Mouse (Mus musculus) liver, embryonic 11.5 days (tissue): ENCODE measurements around the gene Mettl7a3. TPM values are rescaled to one million over a fixed set of nuclear protein-coding genes. Genes with fewer than 3 reads are reported as not detected.
"Not testable (repeated sequence)": the region's sequence is repeated elsewhere in the genome, so short reads cannot be mapped to it uniquely, and the experiment has no call there.

ENCODE experiments used
- ATAC-seq: fragments of 200-750 bp; cut with Nextera tagmentation; replicated peaks from 2 replicates; pipeline ENCODE4 v1.8.0; 2017; ENCODE audit warnings: moderate number of reproducible peaks, mild to moderate bottlenecking, moderate TSS enrichment, moderate library complexity; ENCODE audit not compliant: low FRiP score
- DNase-seq: peaks from one replicate; pipeline ENCODE4 v3.0.0-alpha.2; 2017; ENCODE audit warnings: low spot score
- H3K27ac ChIP-seq: fragments of 300-500 bp; sonication (generic); 2 replicates; pipeline ENCODE4 v1.5.1; 2014; ENCODE audit warnings: mild to moderate bottlenecking, low read depth, low read length, control low read depth
- H3K27me3 ChIP-seq: fragments of 300-500 bp; sonication (generic); replicated peaks from 2 replicates; pipeline ENCODE4 v1.6.1; 2014; ENCODE audit warnings: low read length, mixed read lengths; ENCODE audit not compliant: control insufficient read depth, insufficient read depth
- H3K36me3 ChIP-seq: fragments of 300-500 bp; sonication (generic); 2 replicates; pipeline ENCODE4 v1.6.1; 2014; ENCODE audit warnings: mild to moderate bottlenecking, low read length, moderate library complexity, mixed read lengths; ENCODE audit not compliant: control insufficient read depth, insufficient read depth
- H3K4me1 ChIP-seq: fragments of 300-500 bp; sonication (generic); replicated peaks from 2 replicates; pipeline ENCODE4 v1.6.1; 2014; ENCODE audit warnings: low read length, mixed read lengths; ENCODE audit not compliant: control insufficient read depth, insufficient read depth
- H3K4me2 ChIP-seq: fragments of 300-500 bp; sonication (generic); 2 replicates; pipeline ENCODE4 v1.6.1; 2014; ENCODE audit warnings: mild to moderate bottlenecking, control low read depth, moderate library complexity
- H3K4me3 ChIP-seq: fragments of 300-500 bp; sonication (generic); 2 replicates; pipeline ENCODE4 v1.5.1; 2014; ENCODE audit warnings: low read depth, low read length, control low read depth
- H3K9ac ChIP-seq: fragments of 300-500 bp; sonication (generic); 2 replicates; pipeline ENCODE4 v1.6.1; 2014; ENCODE audit warnings: low read depth, low read length, control low read depth
- H3K9me3 ChIP-seq: fragments of 300-500 bp; sonication (generic); 2 replicates; pipeline ENCODE4 v1.6.1; 2016; ENCODE audit warnings: low read length, inconsistent platforms, mixed read lengths; ENCODE audit not compliant: control insufficient read depth
- WGBS: fragments of 180-500 bp; shearing (Covaris S2); extraction: QIAGEN DNeasy Blood & Tissue Kit; methylation state at CpG from one replicate; pipeline ENCODE4 v1.1.7; 2014; 5-methylcytosine and 5-hydroxymethylcytosine counted together
- polyA plus RNA-seq: library from polyadenylated mRNA; unstranded; fragments of >200 nt; fragmentation: Nextera tagmentation; extraction: Ambion mirVana; gene quantifications from 2 replicates; pipeline ENCODE4 v1.2.1, GENCODE M21; 2014

Gene Mettl7a3
- polyA plus RNA-seq, 1 experiment from 2014 or later, result not detected

- peak within 1 kb of the TSS; percentile 61 for H3K4me3 ChIP-seq
- 2% methylated on average over 25 of the region's 30 CpGs for WGBS
- H3K4me2 ChIP-seq, result peak within 1 kb of the TSS; percentile 87
- no peaks in the 10 kb centered on the region for H3K27me3 ChIP-seq
- DNase-seq, result peak; percentile 72
- peak within 1 kb of the TSS; percentile 82 for H3K27ac ChIP-seq
- H3K4me1 ChIP-seq, result peaks cover 23% of the 10 kb centered on the region
- ATAC-seq, result peak; percentile 75
- peak within 1 kb of the TSS; percentile 70 for H3K9ac ChIP-seq
- no peaks in the 10 kb centered on the region for H3K9me3 ChIP-seq
- no peaks in the 10 kb centered on the region for H3K36me3 ChIP-seq
These were observed 30.4 kb upstream of the Mettl7a3 start, which contains the start of gene Mettl7a1 for GRCm38 (mm10) chr15:100304019-100304991. Gene Mettl7a1, plus strand, starts transcription at chr15:100304140.

- ATAC-seq (no peak), DNase-seq (no peak)
- no peaks in the 10 kb centered on the region for H3K27me3 ChIP-seq
- no peak overlapping the region; the same call in 1 of the 2 replicates for H3K4me2 ChIP-seq
- no peak overlapping the region for H3K9ac ChIP-seq
- no peaks in the 10 kb centered on the region for H3K9me3 ChIP-seq
- no peak overlapping the region for H3K27ac ChIP-seq
- WGBS, result 69% methylated on average over 2 of the region's 2 CpGs
- H3K4me3 ChIP-seq, result peak overlapping the region; percentile 7; the same call in 1 of the 2 replicates
- H3K4me1 ChIP-seq, result peaks cover 17% of the 10 kb centered on the region
- H3K36me3 ChIP-seq, result no peaks in the 10 kb centered on the region
These were observed 28.5 kb upstream of the Mettl7a3 start for GRCm38 (mm10) chr15:100306201-100306600.

GRCm38 (mm10) chr15:100307438-100308096 lies 27.2 kb upstream of the Mettl7a3 start:
- not testable (repeated sequence) for H3K27me3 ChIP-seq, H3K27ac ChIP-seq, H3K4me3 ChIP-seq, H3K9ac ChIP-seq, H3K9me3 ChIP-seq, DNase-seq, H3K36me3 ChIP-seq, H3K4me2 ChIP-seq, ATAC-seq
- 35% methylated on average over 10 of the region's 11 CpGs for WGBS
- H3K4me1 ChIP-seq, result peaks cover 17% of the 10 kb centered on the region

GRCm38 (mm10) chr15:100312346-100312745 lies 22.4 kb upstream of the Mettl7a3 start:
- H3K27me3 ChIP-seq, result no peaks in the 10 kb centered on the region
- H3K27ac ChIP-seq, result no peak overlapping the region; the same call in 1 of the 2 replicates
- WGBS, result 64% methylated on average over 2 of the region's 2 CpGs
- DNase-seq (no peak), ATAC-seq (no peak)
- H3K4me1 ChIP-seq, result no peaks in the 10 kb centered on the region
- no peaks in the 10 kb centered on the region for H3K9me3 ChIP-seq
- no peak overlapping the region for H3K4me2 ChIP-seq
- no peak overlapping the region for H3K4me3 ChIP-seq
- H3K36me3 ChIP-seq, result peaks cover 4% of the 10 kb centered on the region; the same call in 1 of the 2 replicates
- H3K9ac ChIP-seq, result no peak overlapping the region

- H3K27me3 ChIP-seq, result no peaks in the 10 kb centered on the region
- no peak overlapping the region for H3K9ac ChIP-seq
- no peak overlapping the region for H3K4me3 ChIP-seq
- ATAC-seq (no peak), DNase-seq (no peak)
- peaks cover 4% of the 10 kb centered on the region; the same call in 1 of the 2 replicates for H3K36me3 ChIP-seq
- no peaks in the 10 kb centered on the region for H3K9me3 ChIP-seq
- 86% methylated on average over 5 of the region's 5 CpGs for WGBS
- H3K4me1 ChIP-seq, result no peaks in the 10 kb centered on the region
- H3K4me2 ChIP-seq, result no peak overlapping the region
- no peak overlapping the region for H3K27ac ChIP-seq
These were observed 20.1 kb upstream of the Mettl7a3 start for GRCm38 (mm10) chr15:100314448-100315145.

GRCm38 (mm10) chr15:100318014-100318671 lies 16.6 kb upstream of the Mettl7a3 start:
- not testable (repeated sequence) for H3K9me3 ChIP-seq, ATAC-seq, H3K36me3 ChIP-seq, DNase-seq, H3K9ac ChIP-seq, H3K27ac ChIP-seq, H3K4me1 ChIP-seq, H3K27me3 ChIP-seq, H3K4me3 ChIP-seq, H3K4me2 ChIP-seq
- WGBS, result 63% methylated on average over 4 of the region's 4 CpGs

- WGBS, result 83% methylated on average over 1 of the region's 1 CpGs
- no peak for ATAC-seq
- no peak overlapping the region for H3K27ac ChIP-seq
- no peak for DNase-seq
- no peak overlapping the region for H3K9ac ChIP-seq
- H3K4me3 ChIP-seq, result no peak overlapping the region
- no peak overlapping the region for H3K4me2 ChIP-seq
- no peaks in the 10 kb centered on the region for H3K9me3 ChIP-seq
- H3K4me1 ChIP-seq, result 0 out of 2 replicates have a peak, but pooled peaks cover 3% of the 10 kb centered on the region
- no peaks in the 10 kb centered on the region for H3K36me3 ChIP-seq
- H3K27me3 ChIP-seq, result no peaks in the 10 kb centered on the region
These were observed 14.8 kb upstream of the Mettl7a3 start for GRCm38 (mm10) chr15:100319884-100320283.
